Mouse (Mus musculus) neural tube, embryonic 11.5 days (tissue): ENCODE measurements at regions not wholly inside any gene's neighbourhood (a gene's known extent, or its start where the extent isn't known, plus 50 kb on each side); places are given as distances from the start of the nearest gene placed in this dataset.

Source experiments
- ATAC-seq: fragments of 200-750 bp; cut with Nextera tagmentation; 2 replicates; pipeline ENCODE4 v1.8.0; 2017; ENCODE audit warnings: moderate number of reproducible peaks, mild to moderate bottlenecking, moderate TSS enrichment, moderate library complexity; ENCODE audit not compliant: insufficient read depth, low FRiP score, low TSS enrichment
- DNase-seq: peaks from one replicate; pipeline ENCODE4 v3.0.0-alpha.2; 2015; ENCODE audit warnings: low spot score
- H3K27ac ChIP-seq: fragments of 300-500 bp; sonication (generic); 2 replicates; pipeline ENCODE4 v1.5.1; 2014; ENCODE audit warnings: low read depth, mild to moderate bottlenecking, low read length
- H3K27me3 ChIP-seq: fragments of 300-500 bp; sonication (generic); 2 replicates; pipeline ENCODE4 v1.6.1; 2014; ENCODE audit warnings: mild to moderate bottlenecking, low read length, mixed read lengths; ENCODE audit not compliant: control insufficient read depth, insufficient read depth
- H3K36me3 ChIP-seq: fragments of 300-500 bp; sonication (generic); 2 replicates; pipeline ENCODE4 v1.6.1; 2014; ENCODE audit warnings: mild to moderate bottlenecking, low read length, moderate library complexity, mixed read lengths; ENCODE audit not compliant: control insufficient read depth, insufficient read depth
- H3K4me1 ChIP-seq: fragments of 300-500 bp; sonication (generic); 2 replicates; pipeline ENCODE4 v1.6.1; 2014; ENCODE audit warnings: low read length, mixed read lengths; ENCODE audit not compliant: control insufficient read depth, insufficient read depth
- H3K4me2 ChIP-seq: fragments of 300-500 bp; sonication (generic); 2 replicates; pipeline ENCODE4 v1.6.1; 2014; ENCODE audit warnings: low read depth, mild to moderate bottlenecking, moderate library complexity
- H3K4me3 ChIP-seq: fragments of 300-500 bp; sonication (generic); 2 replicates; pipeline ENCODE4 v1.5.1; 2014; ENCODE audit warnings: low read depth, low read length
- H3K9ac ChIP-seq: fragments of 300-500 bp; sonication (generic); 2 replicates; pipeline ENCODE4 v1.6.1; 2014; ENCODE audit warnings: mild to moderate bottlenecking, low read length
- H3K9me3 ChIP-seq: fragments of 300-500 bp; sonication (generic); 2 replicates; pipeline ENCODE4 v1.6.1; 2016; ENCODE audit warnings: low read length; ENCODE audit not compliant: control insufficient read depth
- WGBS: fragments of 180-500 bp; shearing (Covaris S2); extraction: QIAGEN DNeasy Blood & Tissue Kit; methylation state at CpG from one replicate; pipeline ENCODE4 v1.1.7; 2014; 5-methylcytosine and 5-hydroxymethylcytosine counted together

GRCm38 (mm10) chr14:28626951-28627350 is 122.4 kb downstream of the Wnt5a start:
- no peak overlapping the region for H3K9ac ChIP-seq
- WGBS = 91% methylated on average over 3 of the region's 3 CpGs
- H3K9me3 ChIP-seq = no peaks in the 10 kb centered on the region
- H3K27ac ChIP-seq = no peak overlapping the region
- no peak for ATAC-seq
- no peak for DNase-seq
- H3K4me2 ChIP-seq = no peak overlapping the region
- no peaks in the 10 kb centered on the region for H3K36me3 ChIP-seq
- no peaks in the 10 kb centered on the region for H3K27me3 ChIP-seq
- H3K4me3 ChIP-seq = no peak overlapping the region
- no peaks in the 10 kb centered on the region for H3K4me1 ChIP-seq

GRCm38 (mm10) chr14:28635175-28635574 is 130.6 kb downstream of the Wnt5a start:
- no peak overlapping the region for H3K9ac ChIP-seq
- DNase-seq (no peak), ATAC-seq (no peak)
- H3K4me3 ChIP-seq = no peak overlapping the region
- H3K9me3 ChIP-seq = no peaks in the 10 kb centered on the region
- no peaks in the 10 kb centered on the region for H3K27me3 ChIP-seq
- no peaks in the 10 kb centered on the region for H3K4me1 ChIP-seq
- no peak overlapping the region for H3K27ac ChIP-seq
- H3K4me2 ChIP-seq = no peak overlapping the region
- no peaks in the 10 kb centered on the region for H3K36me3 ChIP-seq

DNA sequence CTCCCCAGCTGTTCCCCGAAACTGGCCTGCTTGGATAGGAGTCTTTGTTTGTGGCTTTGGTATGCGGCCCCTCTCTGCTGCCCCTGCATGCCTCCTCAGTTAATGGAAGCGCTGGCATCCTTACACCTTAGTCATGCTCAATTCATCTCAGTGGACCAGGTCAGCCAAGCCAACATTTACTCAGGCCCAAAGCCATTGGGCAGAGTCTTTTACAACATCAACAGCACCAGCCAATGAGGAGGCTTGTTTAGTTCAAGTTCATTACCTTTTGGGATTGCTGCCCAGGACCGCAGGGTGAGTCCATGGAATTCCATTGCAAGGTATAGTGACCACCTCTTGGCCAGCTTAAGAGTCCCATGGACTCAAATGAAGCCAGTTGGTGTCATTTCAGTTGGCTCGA is 134.5 kb downstream of the Wnt5a start:
- Histone ChIP-seq H3K27ac (no peak overlapping the region), H3K27me3 (no peaks in the 10 kb centered on the region), H3K9ac (no peak overlapping the region), H3K4me1 (no peaks in the 10 kb centered on the region), H3K4me3 (no peak overlapping the region), H3K9me3 (no peaks in the 10 kb centered on the region), H3K4me2 (no peak overlapping the region), H3K36me3 (no peaks in the 10 kb centered on the region)
- WGBS = 83% methylated on average over 5 of the region's 5 CpGs
- DNase-seq (no peak), ATAC-seq (no peak)

- Histone ChIP-seq H3K9me3 (no peaks in the 10 kb centered on the region), H3K27ac (no peak overlapping the region), H3K9ac (no peak overlapping the region), H3K4me3 (no peak overlapping the region), H3K4me2 (no peak overlapping the region), H3K4me1 (no peaks in the 10 kb centered on the region), H3K27me3 (no peaks in the 10 kb centered on the region), H3K36me3 (no peaks in the 10 kb centered on the region)
- DNase-seq = no peak
- ATAC-seq = no peak
- 77% methylated on average over 2 of the region's 2 CpGs for WGBS
These were observed 141.3 kb downstream of the Wnt5a start for GRCm38 (mm10) chr14:28645807-28646206.

- H3K27ac ChIP-seq = no peak overlapping the region
- H3K4me1 ChIP-seq = no peaks in the 10 kb centered on the region
- H3K4me3 ChIP-seq = no peak overlapping the region
- H3K9ac ChIP-seq = no peak overlapping the region
- ATAC-seq (no peak), DNase-seq (no peak)
- no peaks in the 10 kb centered on the region for H3K9me3 ChIP-seq
- no peak overlapping the region for H3K4me2 ChIP-seq
- H3K36me3 ChIP-seq = no peaks in the 10 kb centered on the region
- H3K27me3 ChIP-seq = no peaks in the 10 kb centered on the region
These were observed 144.9 kb downstream of the Wnt5a start for GRCm38 (mm10) chr14:28649411-28649810.

DNA sequence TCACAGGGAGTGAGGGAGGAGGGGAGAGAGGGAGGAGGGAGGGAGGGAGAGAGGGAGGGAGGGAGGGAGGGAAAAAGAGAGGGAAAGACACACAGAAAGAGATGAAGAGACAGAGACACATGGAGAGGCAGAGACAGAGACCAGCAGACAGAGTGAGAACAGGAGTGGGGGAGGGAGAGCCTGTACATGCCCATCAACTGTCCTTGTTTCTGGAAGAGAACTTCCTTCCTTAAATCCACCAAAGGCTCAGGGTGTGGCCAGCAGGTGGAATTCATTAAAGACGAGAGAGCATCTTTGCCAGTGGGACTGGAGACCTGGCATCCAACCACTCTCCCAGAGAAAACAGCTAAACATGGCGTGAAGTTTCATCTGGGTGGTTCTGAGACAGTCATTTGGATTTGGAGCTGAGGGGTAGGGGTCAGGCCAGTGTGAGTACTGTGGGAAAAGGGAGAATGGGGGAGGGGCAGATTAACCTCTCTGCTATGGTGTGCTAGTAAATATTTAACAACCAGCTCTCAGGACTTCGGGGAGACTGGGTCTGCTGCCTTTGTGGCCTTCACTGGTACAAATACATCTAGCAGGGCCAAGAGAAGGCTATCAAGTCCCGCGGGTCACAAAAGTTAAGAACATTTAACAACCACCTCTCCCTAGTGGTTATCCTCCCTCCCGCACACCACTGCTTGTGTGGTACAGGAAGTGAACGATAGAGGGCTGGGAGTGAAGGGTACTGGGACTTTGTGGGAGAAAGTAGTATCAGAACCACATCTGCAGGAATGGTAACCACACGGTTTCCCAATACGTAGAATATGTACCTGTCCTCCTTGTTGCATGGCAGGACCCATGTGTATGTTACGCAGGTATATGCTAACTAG is 148.7 kb downstream of the Wnt5a start:
- ATAC-seq = no peak
- Histone ChIP-seq H3K27me3 (no peaks in the 10 kb centered on the region), H3K4me3 (no peak overlapping the region), H3K9me3 (no peaks in the 10 kb centered on the region), H3K36me3 (no peaks in the 10 kb centered on the region), H3K9ac (no peak overlapping the region), H3K4me2 (no peak overlapping the region), H3K27ac (no peak overlapping the region), H3K4me1 (no peaks in the 10 kb centered on the region)
- no peak for DNase-seq
- 65% methylated on average over 10 of the region's 10 CpGs for WGBS

DNA sequence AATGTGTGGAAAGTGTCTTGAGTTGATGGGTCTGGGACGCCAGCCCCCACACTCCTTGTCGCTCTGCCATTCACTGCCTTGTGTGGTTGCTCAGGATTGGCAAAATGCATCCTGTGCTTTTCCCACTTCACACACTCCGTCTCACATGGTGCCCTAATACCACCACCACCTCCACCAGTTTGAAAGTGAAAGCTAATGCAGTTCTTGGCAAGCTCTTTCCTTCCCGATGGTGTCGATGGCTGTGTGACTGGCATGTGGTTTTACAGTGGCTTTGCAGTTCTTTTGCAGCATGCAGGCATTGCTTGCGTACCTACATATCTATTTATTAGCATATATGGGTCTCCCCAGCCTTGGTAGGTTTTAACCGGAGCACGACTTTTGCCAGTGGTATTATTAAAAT is 152.7 kb downstream of the Wnt5a start:
- no peak for ATAC-seq

DNA sequence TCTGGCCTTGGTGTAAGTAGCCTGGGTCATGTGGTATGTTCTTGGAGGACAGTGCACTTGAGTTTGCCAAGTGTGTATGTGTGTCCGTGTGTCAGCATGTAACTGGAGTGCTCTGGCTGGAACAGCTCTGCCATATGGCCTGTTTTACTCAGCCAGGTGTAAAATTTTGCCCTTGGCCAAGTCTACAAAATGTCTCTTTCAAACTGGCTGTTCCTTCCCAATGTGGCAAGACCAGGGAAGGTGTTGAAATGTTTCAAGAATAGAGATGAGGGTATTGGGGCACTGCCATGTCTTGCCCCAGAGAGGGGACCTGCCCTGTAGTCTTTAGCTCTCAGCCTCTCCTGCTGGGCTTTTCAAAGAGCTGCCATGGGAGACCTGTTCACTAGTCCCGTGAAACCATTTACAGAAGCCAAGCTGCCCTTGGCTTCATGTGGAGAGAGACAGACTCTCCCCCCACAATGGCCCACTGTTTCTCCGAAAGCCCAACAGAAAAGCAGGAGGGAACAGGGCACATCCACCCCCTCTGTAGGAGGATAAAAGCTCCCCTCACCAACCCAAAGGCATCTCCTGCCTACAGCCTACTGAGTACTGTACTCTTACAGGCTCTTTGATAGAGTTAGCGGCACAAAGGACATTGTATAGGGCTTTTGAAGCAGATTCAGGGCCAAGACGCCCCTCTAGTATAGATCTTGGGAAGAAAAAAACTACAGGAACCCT is 156.5 kb downstream of the Wnt5a start:
- no peak overlapping the region for H3K9ac ChIP-seq
- H3K27ac ChIP-seq = no peak overlapping the region
- no peak overlapping the region for H3K4me3 ChIP-seq
- no peaks in the 10 kb centered on the region for H3K27me3 ChIP-seq
- no peaks in the 10 kb centered on the region for H3K9me3 ChIP-seq
- H3K4me1 ChIP-seq = 0 out of 2 replicates have a peak, but pooled peaks cover 2% of the 10 kb centered on the region
- H3K36me3 ChIP-seq = no peaks in the 10 kb centered on the region
- 63% methylated on average over 5 of the region's 5 CpGs for WGBS
- DNase-seq (no peak), ATAC-seq (no peak)
- H3K4me2 ChIP-seq = no peak overlapping the region

More for the DNA sequence above, 152.7 kb downstream of the Wnt5a start:
- Histone ChIP-seq H3K9ac (no peak overlapping the region), H3K9me3 (no peaks in the 10 kb centered on the region), H3K36me3 (no peaks in the 10 kb centered on the region), H3K4me2 (no peak overlapping the region), H3K4me1 (no peaks in the 10 kb centered on the region), H3K27ac (no peak overlapping the region), H3K4me3 (no peak overlapping the region), H3K27me3 (no peaks in the 10 kb centered on the region)
- no peak for DNase-seq
- 80% methylated on average over 8 of the region's 8 CpGs for WGBS

- Histone ChIP-seq H3K9ac (no peak overlapping the region), H3K27ac (no peak overlapping the region), H3K4me3 (no peak overlapping the region), H3K27me3 (no peaks in the 10 kb centered on the region), H3K36me3 (no peaks in the 10 kb centered on the region), H3K4me2 (no peak overlapping the region), H3K9me3 (no peaks in the 10 kb centered on the region), H3K4me1 (0 out of 2 replicates have a peak, but pooled peaks cover 2% of the 10 kb centered on the region)
- WGBS = 78% methylated on average over 1 of the region's 1 CpGs
- ATAC-seq (no peak), DNase-seq (no peak)
These were observed 158.8 kb downstream of the Wnt5a start for GRCm38 (mm10) chr14:28663316-28663715.
